Mouse (Mus musculus) hindbrain, embryonic 14.5 days (tissue): ENCODE measurements at regions not wholly inside any gene's neighbourhood (a gene's known extent, or its start where the extent isn't known, plus 50 kb on each side); places are given as distances from the start of the nearest gene placed in this dataset.

Experiments
- ATAC-seq: fragments of 200-750 bp; cut with Nextera tagmentation; 2 replicates; pipeline ENCODE4 v1.8.0; 2017; ENCODE audit warnings: moderate number of reproducible peaks, mild to moderate bottlenecking, moderate TSS enrichment, moderate library complexity; ENCODE audit not compliant: low FRiP score
- DNase-seq: peaks from one replicate; pipeline ENCODE4 v3.0.0-alpha.2; 2015; ENCODE audit warnings: low spot score
- H3K27ac ChIP-seq: fragments of 300-500 bp; sonication (generic); 2 replicates; pipeline ENCODE4 v1.5.1; 2014; ENCODE audit warnings: mild to moderate bottlenecking, moderate library complexity
- H3K27me3 ChIP-seq: fragments of 300-500 bp; sonication (generic); 2 replicates; pipeline ENCODE4 v1.6.1; 2014; ENCODE audit warnings: mild to moderate bottlenecking, low read length, mixed read lengths; ENCODE audit not compliant: control insufficient read depth, insufficient read depth
- H3K36me3 ChIP-seq: fragments of 300-500 bp; sonication (generic); replicated peaks from 2 replicates; pipeline ENCODE4 v1.6.1; 2014; ENCODE audit not compliant: control insufficient read depth, insufficient read depth
- H3K4me1 ChIP-seq: fragments of 300-500 bp; sonication (generic); replicated peaks from 2 replicates; pipeline ENCODE4 v1.6.1; 2014; ENCODE audit warnings: antibody characterized with exemption, low read length, mixed read lengths; ENCODE audit not compliant: control insufficient read depth, insufficient read depth
- H3K4me2 ChIP-seq: fragments of 300-500 bp; sonication (generic); replicated peaks from 2 replicates; pipeline ENCODE4 v1.6.1; 2014; ENCODE audit warnings: mild to moderate bottlenecking, moderate library complexity
- H3K4me3 ChIP-seq: fragments of 300-500 bp; sonication (generic); replicated peaks from 2 replicates; pipeline ENCODE4 v1.5.1; 2014; ENCODE audit warnings: mild to moderate bottlenecking, low read length
- H3K9ac ChIP-seq: fragments of 300-500 bp; sonication (generic); 2 replicates; pipeline ENCODE4 v1.6.1; 2014
- H3K9me3 ChIP-seq: fragments of 300-500 bp; sonication (generic); 2 replicates; pipeline ENCODE4 v1.6.1; 2016; ENCODE audit warnings: low read length; ENCODE audit not compliant: control insufficient read depth
- WGBS: fragments of 180-500 bp; shearing (Covaris S2); extraction: QIAGEN DNeasy Blood & Tissue Kit; methylation state at CpG from one replicate; pipeline ENCODE4 v1.1.7; 2014; 5-methylcytosine and 5-hydroxymethylcytosine counted together

- WGBS, result 64% methylated on average over 4 of the region's 4 CpGs
- no peaks in the 10 kb centered on the region for H3K36me3 ChIP-seq
- no peak for ATAC-seq
Measured at GRCm38 (mm10) chr5:28947465-28947864, 248.3 kb upstream of the Rnf32 start.

GRCm38 (mm10) chr5:28943571-28944316, 252.0 kb upstream of the Rnf32 start:
- no peak for DNase-seq
- Histone ChIP-seq H3K27me3 (no peaks in the 10 kb centered on the region), H3K27ac (no peak overlapping the region), H3K4me2 (no peak overlapping the region), H3K4me1 (no peaks in the 10 kb centered on the region), H3K36me3 (no peaks in the 10 kb centered on the region), H3K9ac (no peak overlapping the region), H3K9me3 (no peaks in the 10 kb centered on the region), H3K4me3 (no peak overlapping the region)
- ATAC-seq, result no peak
- WGBS, result 69% methylated on average over 13 of the region's 13 CpGs

More at GRCm38 (mm10) chr5:28947465-28947864, 248.3 kb upstream of the Rnf32 start:
- Histone ChIP-seq H3K4me2 (no peak overlapping the region), H3K9ac (no peak overlapping the region), H3K9me3 (no peaks in the 10 kb centered on the region), H3K4me3 (no peak overlapping the region), H3K4me1 (no peaks in the 10 kb centered on the region), H3K27me3 (no peaks in the 10 kb centered on the region), H3K27ac (no peak overlapping the region)
- no peak for DNase-seq

- WGBS, result 54% methylated on average over 5 of the region's 5 CpGs
- Histone ChIP-seq H3K4me1 (no peaks in the 10 kb centered on the region), H3K4me3 (no peak overlapping the region), H3K4me2 (no peak overlapping the region), H3K36me3 (no peaks in the 10 kb centered on the region), H3K9ac (no peak overlapping the region), H3K9me3 (no peaks in the 10 kb centered on the region), H3K27ac (no peak overlapping the region), H3K27me3 (no peaks in the 10 kb centered on the region)
- no peak for ATAC-seq
- DNase-seq, result no peak
Measured at GRCm38 (mm10) chr5:28940972-28941371, 254.8 kb upstream of the Rnf32 start.

GRCm38 (mm10) chr5:28919296-28920063, 276.3 kb upstream of the Rnf32 start:
- ATAC-seq (no peak), DNase-seq (no peak)
- no peak overlapping the region for H3K9ac ChIP-seq
- no peak overlapping the region for H3K27ac ChIP-seq
- no peaks in the 10 kb centered on the region for H3K27me3 ChIP-seq
- H3K4me2 ChIP-seq, result no peak overlapping the region
- no peaks in the 10 kb centered on the region for H3K9me3 ChIP-seq
- H3K36me3 ChIP-seq, result no peaks in the 10 kb centered on the region
- no peak overlapping the region for H3K4me3 ChIP-seq
- H3K4me1 ChIP-seq, result no peaks in the 10 kb centered on the region
- WGBS, result 92% methylated on average over 4 of the region's 4 CpGs

DNA sequence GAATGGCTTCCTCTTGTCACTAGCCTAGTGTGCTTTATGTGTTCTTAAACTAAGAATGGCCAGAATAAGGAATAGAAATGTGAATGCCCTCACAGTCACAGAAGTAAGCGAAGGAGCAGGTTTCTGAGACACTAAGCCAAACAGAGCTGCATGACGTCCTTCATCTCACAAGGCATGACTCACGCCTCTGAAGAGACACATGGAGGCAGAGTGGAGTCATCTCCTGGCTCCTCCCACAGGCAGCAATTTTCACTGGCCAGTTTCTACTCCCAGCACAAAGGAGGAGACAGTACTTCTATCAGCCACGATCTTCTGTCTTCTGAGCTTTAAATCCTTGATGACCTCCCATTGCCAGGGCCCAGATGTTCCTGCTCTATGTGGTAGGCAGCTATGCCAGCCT, 291.3 kb upstream of the Rnf32 start:
- Histone ChIP-seq H3K27ac (no peak overlapping the region), H3K4me3 (no peak overlapping the region), H3K9me3 (no peaks in the 10 kb centered on the region), H3K27me3 (no peaks in the 10 kb centered on the region), H3K9ac (no peak overlapping the region), H3K4me2 (no peak overlapping the region), H3K36me3 (no peaks in the 10 kb centered on the region), H3K4me1 (no peaks in the 10 kb centered on the region)
- no peak for DNase-seq
- ATAC-seq, result no peak
- 68% methylated on average over 4 of the region's 4 CpGs for WGBS

- WGBS, result 25% methylated on average over 3 of the region's 3 CpGs
- Histone ChIP-seq H3K9me3 (no peaks in the 10 kb centered on the region), H3K9ac (no peak overlapping the region), H3K27me3 (no peaks in the 10 kb centered on the region), H3K27ac (no peak overlapping the region), H3K4me1 (no peaks in the 10 kb centered on the region), H3K4me3 (no peak overlapping the region), H3K4me2 (no peak overlapping the region), H3K36me3 (no peaks in the 10 kb centered on the region)
- ATAC-seq (no peak; the same call in 1 of the 2 replicates), DNase-seq (no peak)
Measured at GRCm38 (mm10) chr5:28903805-28904320, 291.9 kb upstream of the Rnf32 start.

DNA sequence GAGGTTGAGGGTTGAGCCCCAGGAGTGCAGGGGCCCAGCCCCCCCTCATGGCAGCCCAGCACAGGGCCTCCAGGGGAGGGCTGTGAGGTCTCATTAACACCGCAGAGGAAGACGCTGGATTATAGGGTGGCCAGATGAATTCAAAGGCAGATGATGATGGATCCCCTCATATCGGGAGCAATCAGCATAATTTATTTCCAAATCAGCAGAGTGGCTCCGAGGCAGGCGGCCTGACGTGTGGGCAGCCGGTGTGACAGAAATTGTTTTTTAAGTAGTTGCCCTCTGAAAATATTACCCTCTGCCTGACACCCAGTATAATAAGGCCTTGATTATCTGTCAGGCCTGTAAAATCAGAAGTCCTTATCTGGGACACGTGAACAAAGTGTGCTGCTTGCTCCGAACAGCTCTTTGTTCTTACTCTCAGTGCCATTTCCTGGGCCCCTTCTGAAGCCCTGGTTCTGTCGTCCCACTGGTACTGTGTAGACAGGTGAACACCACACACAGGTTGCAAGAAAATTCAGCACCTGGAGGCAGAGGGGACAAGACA, 303.0 kb upstream of the Rnf32 start:
- Histone ChIP-seq H3K4me3 (no peak overlapping the region), H3K4me1 (no peaks in the 10 kb centered on the region; the same call in 1 of the 2 replicates), H3K4me2 (no peak overlapping the region), H3K36me3 (no peaks in the 10 kb centered on the region), H3K9ac (no peak overlapping the region), H3K9me3 (no peaks in the 10 kb centered on the region), H3K27ac (no peak overlapping the region), H3K27me3 (no peaks in the 10 kb centered on the region)
- 26% methylated on average over 10 of the region's 10 CpGs for WGBS
- no peak for DNase-seq
- 0 out of 2 replicates have a peak, but pooled peaks have one; percentile 21 for ATAC-seq

DNA sequence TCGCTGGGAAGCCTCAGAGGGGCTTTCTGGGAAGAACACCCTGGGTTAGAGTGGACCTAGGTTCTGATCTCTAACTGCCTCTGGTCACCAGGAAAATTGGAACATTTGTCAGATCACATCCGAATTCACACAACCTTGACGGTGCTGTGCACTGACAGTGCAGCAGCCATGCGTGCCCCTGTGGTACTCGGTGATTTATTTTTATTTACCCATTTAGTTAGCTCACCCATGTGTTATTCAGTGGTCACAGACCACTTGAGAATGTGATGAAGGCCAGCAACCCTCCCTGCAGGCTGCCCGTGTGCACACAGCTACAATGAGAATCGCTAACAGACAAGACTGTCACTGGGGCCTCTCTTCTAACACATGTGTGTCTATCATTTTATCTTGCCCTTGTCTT, 303.8 kb upstream of the Rnf32 start:
- no peak for ATAC-seq
- WGBS, result 68% methylated on average over 7 of the region's 7 CpGs

DNA sequence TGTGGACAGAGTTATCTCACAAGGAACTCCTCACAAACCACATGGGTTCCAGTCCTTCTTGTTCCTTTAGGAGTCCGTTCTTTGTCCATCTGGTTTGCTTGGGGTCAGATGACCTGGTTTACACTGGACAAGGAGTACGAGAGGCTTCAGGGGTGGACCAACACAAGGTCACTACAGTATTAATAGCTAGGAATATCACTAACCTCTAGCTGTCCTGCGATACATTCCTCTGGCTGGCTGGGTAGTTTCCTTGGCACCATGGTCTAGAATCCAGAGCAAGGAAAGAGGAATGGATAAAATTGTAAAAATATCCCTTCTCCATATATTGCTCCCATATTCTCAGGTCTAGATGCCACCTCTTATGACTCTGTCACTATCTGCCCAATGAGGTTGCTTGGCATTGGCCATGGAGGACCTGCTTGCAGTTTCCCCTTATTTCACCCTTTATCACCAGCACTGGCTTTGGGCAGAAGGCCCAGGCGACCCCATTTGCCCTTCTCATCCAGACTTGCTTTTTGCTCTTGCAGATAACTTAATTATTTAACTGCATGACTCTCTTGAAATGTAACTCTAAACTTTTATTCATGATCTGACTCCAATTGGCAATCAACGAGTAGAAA, 310.9 kb upstream of the Rnf32 start:
- H3K4me2 ChIP-seq, result no peak overlapping the region
- no peak for DNase-seq
- H3K27ac ChIP-seq, result no peak overlapping the region
- H3K9me3 ChIP-seq, result no peaks in the 10 kb centered on the region
- ATAC-seq, result no peak
- H3K4me1 ChIP-seq, result no peaks in the 10 kb centered on the region
- H3K27me3 ChIP-seq, result no peaks in the 10 kb centered on the region
- 88% methylated on average over 5 of the region's 5 CpGs for WGBS
- H3K4me3 ChIP-seq, result no peak overlapping the region
- no peak overlapping the region for H3K9ac ChIP-seq
- no peaks in the 10 kb centered on the region for H3K36me3 ChIP-seq

More for the DNA sequence above, 303.8 kb upstream of the Rnf32 start:
- no peak overlapping the region for H3K9ac ChIP-seq
- H3K4me1 ChIP-seq, result no peaks in the 10 kb centered on the region; the same call in 1 of the 2 replicates
- DNase-seq, result no peak
- H3K36me3 ChIP-seq, result no peaks in the 10 kb centered on the region
- H3K9me3 ChIP-seq, result no peaks in the 10 kb centered on the region
- H3K27me3 ChIP-seq, result no peaks in the 10 kb centered on the region
- no peak overlapping the region for H3K4me3 ChIP-seq
- H3K4me2 ChIP-seq, result no peak overlapping the region
- H3K27ac ChIP-seq, result no peak overlapping the region
